Mouse (Mus musculus) G1E (cell line): ENCODE data around the gene Bbs9.

ENCODE experiments used
- CTCF ChIP-seq: IDR thresholded peaks from 2 replicates; pipeline ENCODE4 v1.5.1; 2012; ENCODE audit warnings: low read depth, low read length, inconsistent platforms, mixed read lengths
- POLR2AphosphoS5 ChIP-seq: IDR thresholded peaks from 2 replicates; pipeline ENCODE4 v1.6.1; 2012; ENCODE audit warnings: low read depth, low read length, inconsistent platforms; ENCODE audit not compliant: insufficient replicate concordance

- TF ChIP-seq POLR2AphosphoS5 (no peak), CTCF (no peak)
Observed at GRCm38 (mm10) chr9:22680031-22680430, 204.5 kb downstream of the Bbs9 start.
